Mouse (Mus musculus) heart, adult 2 months (tissue): ENCODE measurements around the gene Naa50.

ENCODE experiments used
- CTCF ChIP-seq: fragments of 200-600 bp; IDR thresholded peaks from 2 replicates; pipeline ENCODE4 v1.8.1; 2022; ENCODE audit warnings: antibody characterized with exemption, mild to moderate bottlenecking, moderate library complexity
- EP300 ChIP-seq: fragments of 200-500 bp; IDR thresholded peaks from 2 replicates; pipeline ENCODE4 v1.6.1; 2011; ENCODE audit warnings: low read depth, low read length, control low read depth; ENCODE audit not compliant: insufficient read depth
- POLR2A ChIP-seq: fragments of 200-500 bp; IDR thresholded peaks from 2 replicates; pipeline ENCODE4 v1.6.1; 2011; ENCODE audit warnings: mild to moderate bottlenecking, low read depth, low read length, control low read depth; ENCODE audit not compliant: insufficient read depth

DNA sequence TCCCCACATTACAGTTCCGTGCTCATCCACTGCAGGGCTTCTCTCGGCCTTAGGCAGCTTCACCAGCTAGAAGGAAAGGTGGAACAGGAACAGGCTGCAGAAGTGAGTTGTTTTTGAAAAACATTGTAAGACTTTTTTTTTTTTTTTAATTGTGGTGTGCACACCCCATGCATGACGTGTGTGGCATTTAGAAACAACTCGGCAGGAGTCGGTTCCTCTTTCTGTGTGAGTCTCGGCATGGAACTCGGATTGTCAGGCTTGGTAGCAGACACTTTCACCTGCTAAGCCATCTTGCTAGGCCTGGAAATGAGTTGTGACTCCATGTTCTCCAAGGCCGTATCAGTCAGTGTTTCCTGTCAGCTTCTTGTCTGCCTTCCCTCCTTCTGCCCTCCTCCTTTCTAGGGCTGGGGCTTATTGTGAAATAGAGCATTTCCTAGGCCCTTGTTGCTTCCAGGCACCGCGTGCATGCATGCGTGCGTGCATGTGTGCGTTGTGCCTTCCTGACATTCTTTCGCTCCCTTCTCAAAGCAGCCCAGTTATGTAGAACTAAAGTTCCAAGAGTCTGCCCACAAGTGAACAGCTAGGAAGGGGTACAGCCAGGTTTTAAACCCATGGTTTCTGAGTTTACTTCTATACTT, 59.6 kb downstream of the Naa50 start:
- TF ChIP-seq EP300: no peak
- TF ChIP-seq POLR2A: no peak
- no peak for TF ChIP-seq CTCF
